Comparison of ENCODE assay signal across 26 mouse cellular contexts in the genomic region with DNA sequence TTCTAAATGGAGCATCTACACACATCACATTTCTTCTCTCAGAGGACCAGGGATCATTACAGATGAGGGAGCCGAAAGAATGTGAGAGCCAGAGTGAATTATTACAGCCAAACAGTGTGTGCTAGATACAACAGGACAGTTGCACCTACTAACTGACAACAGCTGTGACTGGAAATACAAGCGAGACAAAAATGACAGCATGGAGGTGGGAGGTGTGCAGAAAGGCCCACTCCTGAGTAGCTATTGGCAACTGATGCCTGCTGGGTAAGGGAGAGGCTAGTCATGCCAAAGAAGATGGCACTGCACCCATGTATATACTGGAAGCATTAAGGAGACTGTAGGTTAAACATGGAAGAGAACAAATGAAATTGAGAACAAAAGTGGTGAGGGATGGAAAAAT. TPM values are rescaled to one million over a fixed set of nuclear protein-coding genes. Genes with fewer than 3 reads are reported as not detected.
DNase-seq lines count a peak whose midpoint lies in the region; ATAC-seq and TF ChIP-seq lines count a peak whose summit lies in the region.
"Had no signal": no experiment of that assay in that cellular context is flagged by ENCODE, and none has a peak within 500 bp of the region (broad histone marks: within the 10 kb centered on the region; RNA-seq: fewer than 3 reads in every experiment).

No protein-coding gene starts in this region.

- ATAC-seq in megakaryocyte, adult 5-6 weeks (ENCODE audit: poor library complexity, severe bottlenecking), result no peak
- ATAC-seq: CD4-positive, CD25-positive, alpha-beta regulatory T cell, adult 4 months; forebrain, embryonic 16.5 days had no signal

- peaks cover 73% of the 10 kb centered on the region for H3K36me3 ChIP-seq in megakaryocyte, embryonic 14.5 days (replicated peaks; ENCODE audit: low read length)

- peaks cover 6% of the 10 kb centered on the region for H3K4me1 ChIP-seq in megakaryocyte, embryonic 14.5 days
- H3K4me1 ChIP-seq: embryonic facial prominence, embryonic 10.5 days; embryonic facial prominence, embryonic 13.5 days; forebrain, embryonic 12.5 days; hindbrain, embryonic 12.5 days; hindbrain, embryonic 15.5 days had no signal

- no peak for TF ChIP-seq CTCF in layer of hippocampus, adult 2 months (conservative IDR thresholded peaks at IDR 0.05)

- peaks cover 5% of the 10 kb centered on the region; the same call in 1 of the 2 replicates for H3K9me3 ChIP-seq in megakaryocyte, embryonic 14.5 days
- H3K9me3 ChIP-seq: hindbrain, embryonic 15.5 days had no signal

- H3K4me3 ChIP-seq in layer of hippocampus, adult 2 months, result no peak overlapping the region
- H3K4me3 ChIP-seq in megakaryocyte, embryonic 14.5 days (replicated peaks), result peak overlapping the region; percentile 28
- H3K4me3 ChIP-seq: embryonic facial prominence, embryonic 10.5 days; embryonic facial prominence, embryonic 13.5 days; erythroblast, embryonic 14.5 days; forebrain, embryonic 12.5 days; gastrocnemius, adult 2 months; hindbrain, embryonic 12.5 days; hindbrain, embryonic 15.5 days had no signal

- DNase-seq in layer of hippocampus, adult 2 months (ENCODE audit: low spot score in 2 of 2), result peak; percentile 24 to 30
- DNase-seq in layer of hippocampus, postnatal 36 days, result no peak
- DNase-seq in brain, adult 2 months (ENCODE audit: low read depth, low spot score), result peak; percentile 75
- peak; percentile 26 for DNase-seq in telencephalon, adult 2 months (ENCODE audit: low read depth, low spot score)
- DNase-seq: adrenal gland, adult 2 months; adrenal gland, postnatal 14 days; cerebellum, adult 11-12 months; cerebellum, adult 8-10 months; cerebellum, postnatal 10 days; cerebellum, postnatal 36 days; embryo, embryonic 11 days; gastrocnemius, adult 2 months; gastrocnemius, postnatal 14 days; heart, adult 11 months had no signal

- H3K27ac ChIP-seq in layer of hippocampus, adult 2 months, result no peak overlapping the region
- H3K27ac ChIP-seq: embryonic facial prominence, embryonic 10.5 days; embryonic facial prominence, embryonic 13.5 days; forebrain, embryonic 12.5 days; gastrocnemius, adult 2 months; hindbrain, embryonic 12.5 days; hindbrain, embryonic 15.5 days had no signal

- no peaks in the 10 kb centered on the region for H3K27me3 ChIP-seq in megakaryocyte, embryonic 14.5 days (replicated peaks)
- H3K27me3 ChIP-seq: embryonic facial prominence, embryonic 13.5 days; forebrain, embryonic 12.5 days; hindbrain, embryonic 12.5 days; hindbrain, embryonic 15.5 days had no signal

RNA-seq across cellular contexts. Expression of gene Zfp871, which starts 21.7 kb away (rescaled TPM):
- total RNA-seq in layer of hippocampus, adult 2 months (2021), result 10 to 100 TPM; 89.6 to 97.0 TPM
- 100 to 1,000 TPM in 1 of 2 experiments, 10 to 100 TPM in 1; 98.6 to 106 TPM for total RNA-seq in layer of hippocampus, postnatal 36 days (2021)
- 0.16 TPM in 1 of 2 replicates, not detected in the other for polyA plus RNA-seq in megakaryocyte, embryonic 14.5 days (2012; ENCODE audit: insufficient read depth, low replicate concordance)
- total RNA-seq in megakaryocyte, adult 5-6 weeks (2015), result 45.8 and 49.6 TPM in 2 replicates
- total RNA-seq in megakaryocyte, adult 5-6 weeks (2017), result 26.5 and 29.9 TPM in 2 replicates

RNA-seq across cellular contexts. Expression of gene Zfp811, which starts 43.3 kb away (rescaled TPM):
- 1 to 10 TPM; 6.3 to 7.3 TPM for total RNA-seq in layer of hippocampus, adult 2 months (2021)
- 1 to 10 TPM; 7.0 to 7.9 TPM for total RNA-seq in layer of hippocampus, postnatal 36 days (2021)
- polyA plus RNA-seq in megakaryocyte, embryonic 14.5 days (2012; ENCODE audit: insufficient read depth, low replicate concordance), result not detected in 2 replicates
- total RNA-seq in megakaryocyte, adult 5-6 weeks (2015), result not detected in 2 replicates
- 0.18 TPM in 1 of 2 replicates, not detected in the other for total RNA-seq in megakaryocyte, adult 5-6 weeks (2017)
- total RNA-seq: hematopoietic stem cell, adult 5-6 weeks; MEL had no signal
- polyA plus RNA-seq: erythroblast, embryonic 14.5 days had no signal

Comparison
In these comparisons a context has a peak if more than half of its experiments do, and no peak if none do; other contexts are left out.
1. DNase-seq: peak in layer of hippocampus, adult 2 months (2 of 2), brain, adult 2 months (single experiment) and telencephalon, adult 2 months (single experiment); none in layer of hippocampus, postnatal 36 days (0 of 2).
2. RNA of gene Zfp811, which starts 43.3 kb away (total RNA-seq): 7.0 to 7.9 TPM in layer of hippocampus, postnatal 36 days and 6.3 to 7.3 TPM in layer of hippocampus, adult 2 months; 0.18 TPM in megakaryocyte, adult 5-6 weeks; every median in the first group is over 4 times any median in the second.